Mouse (Mus musculus) forebrain, postnatal 0 days (tissue): Measurements from ENCODE around the gene Zfp326. TPM values are rescaled to one million over a fixed set of nuclear protein-coding genes. Genes with fewer than 3 reads are reported as not detected.

Source experiments
- ATAC-seq: fragments of 200-750 bp; cut with Nextera tagmentation; 2 replicates; pipeline ENCODE4 v1.8.0; 2017; ENCODE audit warnings: mild to moderate bottlenecking, moderate library complexity
- DNase-seq: peaks from one replicate; pipeline ENCODE4 v3.0.0-alpha.2; 2015
- H3K27ac ChIP-seq: fragments of 300-500 bp; sonication (generic); 2 replicates; pipeline ENCODE4 v1.5.1; 2014; ENCODE audit warnings: low read depth, mild to moderate bottlenecking, antibody characterized with exemption, low read length, moderate library complexity, mixed read lengths
- H3K27me3 ChIP-seq: fragments of 300-500 bp; sonication (generic); 2 replicates; pipeline ENCODE4 v1.6.1; 2014; ENCODE audit warnings: mild to moderate bottlenecking, low read length, mixed read lengths; ENCODE audit not compliant: insufficient read depth
- H3K36me3 ChIP-seq: fragments of 300-500 bp; sonication (generic); 2 replicates; pipeline ENCODE4 v1.6.1; 2014; ENCODE audit warnings: mild to moderate bottlenecking, moderate library complexity; ENCODE audit not compliant: insufficient read depth
- H3K4me1 ChIP-seq: fragments of 300-500 bp; sonication (generic); 2 replicates; pipeline ENCODE4 v1.6.1; 2014; ENCODE audit warnings: antibody characterized with exemption; ENCODE audit not compliant: insufficient read depth
- H3K4me2 ChIP-seq: fragments of 300-500 bp; sonication (generic); 2 replicates; pipeline ENCODE4 v1.6.1; 2014; ENCODE audit warnings: low read depth, mild to moderate bottlenecking, moderate library complexity
- H3K4me3 ChIP-seq: fragments of 300-500 bp; sonication (generic); 2 replicates; pipeline ENCODE4 v1.5.1; 2014; ENCODE audit warnings: low read depth, low read length, mixed read lengths
- H3K9ac ChIP-seq: fragments of 300-500 bp; sonication (generic); 2 replicates; pipeline ENCODE4 v1.6.1; 2014; ENCODE audit warnings: mild to moderate bottlenecking
- H3K9me3 ChIP-seq: fragments of 300-500 bp; sonication (generic); 2 replicates; pipeline ENCODE4 v1.6.1; 2016; ENCODE audit warnings: low read length
- CTCF ChIP-seq: sonication (generic); IDR thresholded peaks from 2 replicates; pipeline ENCODE4 v1.5.1; 2016; ENCODE audit warnings: antibody characterized with exemption, control low read depth, low read depth
- WGBS: fragments of 180-500 bp; shearing (Covaris S2); extraction: QIAGEN DNeasy Blood & Tissue Kit; methylation state at CpG from one replicate; pipeline ENCODE4 v1.1.7; 2014; 5-methylcytosine and 5-hydroxymethylcytosine counted together
- polyA plus RNA-seq: library from polyadenylated mRNA; unstranded; fragments of >200 nt; fragmentation: Nextera tagmentation; extraction: Ambion mirVana; gene quantifications from 2 replicates; pipeline ENCODE4 v1.2.1, GENCODE M21; 2015
- total RNA-seq: library from RNA; depleted of rRNA; stranded (reverse); fragments of >200 nt; gene quantifications from 2 replicates; pipeline ENCODE4 v1.2.3, GENCODE M21; 2014

Gene Zfp326
- total and polyA plus RNA-seq, 2 experiments from 2014 or later = 35.5 to 36.0 TPM

DNA sequence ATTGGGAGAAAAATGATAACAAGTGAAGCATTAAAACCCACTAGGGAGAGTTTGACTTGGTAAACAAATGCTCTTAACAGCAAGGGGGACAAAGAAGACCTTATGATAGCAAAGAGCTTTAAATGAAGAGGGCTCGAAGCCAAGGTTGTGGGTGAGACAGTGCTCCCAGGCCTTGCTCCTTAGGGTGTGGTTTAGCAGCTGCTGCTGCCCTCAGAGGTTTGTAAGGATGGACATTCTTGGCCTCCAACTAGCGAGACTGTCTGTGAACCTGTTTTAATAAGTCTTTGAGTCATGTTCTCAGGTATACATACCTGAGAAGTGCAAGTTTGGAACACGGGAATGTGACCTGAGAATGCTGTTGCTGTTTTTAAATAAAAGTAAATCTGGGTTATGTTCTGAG, 2.6 kb upstream of the Zfp326 start:
- Histone ChIP-seq H3K4me3 (no peak overlapping the region), H3K36me3 (no peaks in the 10 kb centered on the region), H3K9ac (no peak overlapping the region), H3K9me3 (no peaks in the 10 kb centered on the region), H3K27ac (no peak overlapping the region), H3K4me1 (peaks cover 11% of the 10 kb centered on the region; the same call in 1 of the 2 replicates), H3K27me3 (no peaks in the 10 kb centered on the region), H3K4me2 (no peak overlapping the region)
- TF ChIP-seq CTCF = no peak
- ATAC-seq = no peak
- WGBS = 79% methylated on average over 3 of the region's 3 CpGs
- DNase-seq = no peak

DNA sequence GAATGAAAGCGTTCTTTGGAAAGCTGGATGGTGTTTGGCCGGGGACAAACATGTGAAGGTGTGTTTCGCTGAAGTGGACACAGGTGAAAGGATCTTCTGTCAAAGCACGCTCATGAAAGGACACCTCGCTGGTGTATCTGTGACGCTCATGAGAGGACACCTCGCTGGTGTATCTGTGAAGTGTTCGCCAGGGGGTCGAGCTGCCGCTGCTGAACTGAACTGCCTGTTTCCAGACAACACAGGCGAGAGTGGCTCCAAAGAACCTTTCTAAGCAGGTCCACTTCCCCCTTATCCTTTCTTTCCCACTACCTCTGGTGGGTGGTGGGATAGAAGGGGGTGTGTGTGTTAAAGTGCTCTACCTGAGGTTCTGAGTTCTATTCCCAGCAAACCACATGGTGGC, 1.9 kb upstream of the Zfp326 start:
- no peaks in the 10 kb centered on the region for H3K36me3 ChIP-seq
- no peak for ATAC-seq
- no peak for DNase-seq
- H3K27ac ChIP-seq = no peak overlapping the region
- no peak overlapping the region for H3K9ac ChIP-seq
- no peaks in the 10 kb centered on the region for H3K9me3 ChIP-seq
- 95% methylated on average over 11 of the region's 11 CpGs for WGBS
- no peaks in the 10 kb centered on the region for H3K27me3 ChIP-seq
- no peak for TF ChIP-seq CTCF
- no peak overlapping the region for H3K4me3 ChIP-seq
- H3K4me2 ChIP-seq = no peak overlapping the region
- peaks cover 15% of the 10 kb centered on the region; the same call in 1 of the 2 replicates for H3K4me1 ChIP-seq

DNA sequence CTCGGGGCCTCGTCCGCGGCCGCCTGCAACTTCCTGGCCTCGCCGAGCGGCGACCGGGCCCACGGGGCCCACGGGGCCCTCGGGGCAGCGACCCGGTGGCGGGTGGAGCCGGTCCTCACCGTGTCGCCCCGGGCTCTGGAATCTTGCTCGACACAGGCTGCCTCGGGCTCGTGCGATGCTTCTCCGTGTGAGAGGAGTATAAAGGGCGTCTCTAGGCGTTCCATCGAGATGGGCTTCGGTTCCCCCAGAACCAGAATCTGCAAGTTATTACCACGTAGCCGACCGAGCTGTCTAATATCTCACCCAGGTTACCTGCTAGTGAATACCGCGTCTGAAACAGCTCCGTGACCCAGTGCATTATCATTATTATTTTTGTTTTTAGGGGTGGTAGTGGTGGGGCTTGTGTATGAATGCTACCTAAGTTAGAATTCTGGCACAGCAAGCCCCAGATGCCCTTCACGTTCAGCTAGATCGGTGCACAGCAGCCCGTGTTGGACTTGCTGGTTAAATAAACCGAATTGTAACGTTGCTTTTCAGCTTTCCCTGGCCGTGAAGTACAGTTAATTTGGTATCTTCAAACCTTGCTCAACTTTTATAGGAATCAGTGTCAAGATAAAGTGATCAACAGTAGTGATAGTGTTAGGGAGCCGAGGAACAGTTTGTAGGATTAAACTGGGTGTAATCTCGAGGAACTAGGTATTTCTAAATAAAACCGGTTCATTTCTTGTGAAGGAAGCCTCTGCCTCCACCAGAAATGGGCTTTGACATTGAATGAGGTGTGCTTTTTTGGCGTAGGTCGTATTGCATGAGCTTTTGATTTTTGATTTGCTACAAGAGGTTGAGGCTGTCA, 785 bp downstream of the Zfp326 start:
- WGBS = under 1% methylated on average over 46 of the region's 46 CpGs
- ATAC-seq = no peak; the same call in 1 of the 2 replicates
- TF ChIP-seq CTCF = no peak

DNA sequence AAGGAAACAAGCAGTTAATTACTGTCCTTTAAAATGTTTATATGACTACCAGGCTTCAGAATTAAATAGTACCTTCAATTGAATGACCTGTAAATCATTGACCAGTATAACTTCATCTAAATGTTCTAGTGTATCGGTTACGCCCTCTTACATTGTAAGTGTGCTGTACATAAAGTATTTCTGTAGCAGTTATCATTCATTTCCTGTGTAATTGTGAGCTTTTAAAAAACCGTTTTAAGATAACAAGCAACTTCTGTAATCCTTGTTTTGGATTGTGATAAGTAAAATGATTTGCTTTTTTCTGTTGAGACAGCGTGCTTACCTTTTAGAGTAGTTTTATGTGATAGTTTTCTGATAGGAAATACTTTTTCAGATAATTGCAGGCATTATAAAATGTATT, 11.0 kb downstream of the Zfp326 start:
- H3K27me3 ChIP-seq = no peaks in the 10 kb centered on the region
- no peak for ATAC-seq

More for the DNA sequence above, 785 bp downstream of the Zfp326 start:
- Histone ChIP-seq H3K4me1 (peaks cover 17% of the 10 kb centered on the region; the same call in 1 of the 2 replicates), H3K4me2 (peak overlapping the region; percentile 69), H3K9me3 (no peaks in the 10 kb centered on the region), H3K36me3 (no peaks in the 10 kb centered on the region), H3K4me3 (peak overlapping the region; percentile 99), H3K27ac (peak overlapping the region; percentile 91), H3K9ac (peak overlapping the region; percentile 99), H3K27me3 (no peaks in the 10 kb centered on the region)
- peak; percentile 64 for DNase-seq

DNA sequence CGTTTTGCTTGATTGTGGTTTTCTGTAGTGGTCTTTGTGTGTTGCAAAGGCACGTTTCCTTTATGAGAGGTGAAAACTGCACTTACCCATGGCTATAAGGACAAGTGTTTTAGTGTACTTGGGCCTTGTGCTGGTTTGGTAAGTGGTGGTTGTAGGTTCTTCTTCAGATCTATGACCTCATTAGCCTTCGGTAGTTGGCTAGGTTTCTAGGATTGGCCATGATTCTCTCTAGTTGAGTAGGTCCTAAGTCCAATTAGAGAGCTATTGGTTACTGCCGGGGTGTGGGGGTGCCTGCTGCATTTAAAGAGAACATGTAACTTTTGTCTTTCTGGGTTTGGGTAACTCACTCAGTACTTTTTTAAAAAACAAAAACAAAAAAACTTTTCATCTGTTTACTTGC, 21.8 kb downstream of the Zfp326 start:
- 94% methylated on average over 4 of the region's 4 CpGs for WGBS
- DNase-seq (no peak), ATAC-seq (no peak)
- Histone ChIP-seq H3K4me1 (no peaks in the 10 kb centered on the region), H3K27me3 (no peaks in the 10 kb centered on the region), H3K9me3 (no peaks in the 10 kb centered on the region), H3K36me3 (peaks cover 21% of the 10 kb centered on the region), H3K9ac (no peak overlapping the region), H3K4me3 (no peak overlapping the region), H3K27ac (no peak overlapping the region), H3K4me2 (no peak overlapping the region)
- no peak for TF ChIP-seq CTCF

More for the DNA sequence above, 11.0 kb downstream of the Zfp326 start:
- no peak overlapping the region for H3K4me2 ChIP-seq
- peaks cover 14% of the 10 kb centered on the region for H3K36me3 ChIP-seq
- no peak overlapping the region for H3K9ac ChIP-seq
- no peaks in the 10 kb centered on the region for H3K4me1 ChIP-seq
- H3K9me3 ChIP-seq = no peaks in the 10 kb centered on the region
- 97% methylated on average over 4 of the region's 4 CpGs for WGBS
- TF ChIP-seq CTCF = no peak
- DNase-seq = no peak
- no peak overlapping the region for H3K4me3 ChIP-seq
- H3K27ac ChIP-seq = no peak overlapping the region

DNA sequence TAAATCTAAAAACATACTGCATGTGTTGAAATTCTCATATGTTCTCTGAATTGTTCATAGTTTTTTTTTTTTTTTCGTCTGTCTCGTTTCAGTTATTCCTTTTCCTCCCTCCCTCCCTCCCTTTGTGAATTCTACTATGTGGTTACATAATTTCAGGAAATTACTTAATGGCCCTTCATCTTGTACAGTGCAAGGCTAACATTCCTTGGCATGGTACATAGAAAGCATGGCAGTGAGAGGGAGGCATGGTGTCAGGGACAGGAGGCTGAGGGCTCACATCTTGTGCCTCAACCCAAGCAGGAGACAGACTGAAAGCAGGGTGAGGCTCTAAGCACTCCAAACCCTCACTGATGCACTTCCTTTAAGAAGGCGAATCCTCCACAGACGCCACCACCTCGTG, 32.8 kb downstream of the Zfp326 start:
- TF ChIP-seq CTCF = no peak
- DNase-seq = no peak
- no peak for ATAC-seq
- no peaks in the 10 kb centered on the region for H3K4me1 ChIP-seq
- no peak overlapping the region for H3K4me2 ChIP-seq
- H3K9ac ChIP-seq = no peak overlapping the region
- no peak overlapping the region for H3K4me3 ChIP-seq
- H3K9me3 ChIP-seq = no peaks in the 10 kb centered on the region
- no peak overlapping the region for H3K27ac ChIP-seq
- peaks cover 57% of the 10 kb centered on the region for H3K36me3 ChIP-seq
- H3K27me3 ChIP-seq = no peaks in the 10 kb centered on the region
- 83% methylated on average over 5 of the region's 5 CpGs for WGBS

DNA sequence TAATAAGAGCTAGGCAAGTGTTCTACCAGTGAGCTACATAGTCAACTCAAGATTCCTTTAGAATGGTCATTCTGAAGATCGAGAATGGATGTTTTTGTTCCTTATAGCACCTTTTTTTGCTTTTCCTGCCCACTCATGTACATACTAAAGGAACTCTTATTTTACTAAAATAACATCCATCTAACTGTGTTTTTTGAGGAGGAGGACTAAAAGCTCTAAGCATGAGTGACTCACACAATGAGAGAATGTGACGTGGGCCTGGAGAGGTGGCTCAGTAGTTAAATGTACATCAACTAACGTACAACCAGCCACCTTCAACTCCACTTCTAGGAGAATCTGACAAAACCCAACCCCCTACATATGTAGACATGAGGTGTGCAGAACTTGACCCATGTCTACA, 33.3 kb downstream of the Zfp326 start:
- peaks cover 57% of the 10 kb centered on the region for H3K36me3 ChIP-seq
- TF ChIP-seq CTCF = no peak

More for the DNA sequence above, 33.3 kb downstream of the Zfp326 start:
- no peak for DNase-seq
- H3K27ac ChIP-seq = no peak overlapping the region
- H3K4me1 ChIP-seq = no peaks in the 10 kb centered on the region
- H3K9ac ChIP-seq = no peak overlapping the region
- 94% methylated on average over 3 of the region's 3 CpGs for WGBS
- no peak overlapping the region for H3K4me2 ChIP-seq
- H3K27me3 ChIP-seq = no peaks in the 10 kb centered on the region
- H3K4me3 ChIP-seq = no peak overlapping the region
- no peak for ATAC-seq
- H3K9me3 ChIP-seq = no peaks in the 10 kb centered on the region
